ENCODE assay signal across 8 mouse cellular contexts in the genomic region with DNA sequence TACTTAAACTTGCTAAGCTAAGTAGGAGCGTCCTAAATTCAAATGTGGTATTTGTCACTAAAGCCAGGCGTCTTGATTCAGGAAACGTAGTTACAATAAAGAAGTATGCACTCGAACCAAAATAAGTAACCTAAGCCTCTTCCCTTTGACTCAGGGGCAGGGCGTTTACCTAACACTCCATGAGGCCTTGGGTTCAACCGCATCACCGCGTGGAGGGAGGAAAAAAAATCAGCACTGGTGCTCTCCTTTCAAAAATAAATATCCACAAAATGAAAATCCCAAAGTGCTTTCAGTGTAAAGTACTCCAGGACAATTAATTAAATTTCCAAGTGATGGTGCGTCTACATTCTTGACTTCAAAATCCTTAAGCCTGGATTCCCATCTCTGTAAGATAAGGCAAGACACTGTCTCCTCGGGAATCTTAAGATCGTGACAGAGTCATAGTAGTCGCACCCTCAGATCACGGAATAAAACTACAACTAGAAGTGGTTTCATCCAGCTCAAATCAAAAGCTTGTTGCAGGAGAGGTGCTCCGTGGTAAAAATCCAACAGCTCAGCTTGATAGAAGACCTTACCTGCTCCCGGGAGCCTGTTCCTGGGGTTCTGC. TPM values are rescaled to one million over a fixed set of nuclear protein-coding genes. Genes with fewer than 3 reads are reported as not detected.
DNase-seq lines count a peak whose midpoint lies in the region; ATAC-seq and TF ChIP-seq lines count a peak whose summit lies in the region.

No protein-coding gene starts in this region.

- peak overlapping the region; percentile 70 for H3K4me3 ChIP-seq in layer of hippocampus, adult 2 months
- peak overlapping the region; percentile 75 for H3K4me3 ChIP-seq in brown adipose tissue, adult 24 weeks (ENCODE audit: insufficient read depth, low read depth, low read length)
- H3K4me3 ChIP-seq in hindbrain, embryonic 12.5 days = peak overlapping the region; percentile 91
- peak overlapping the region; percentile 97 for H3K4me3 ChIP-seq in midbrain, embryonic 11.5 days (ENCODE audit: low read depth, low read length)

- peak overlapping the region; percentile 62 for H3K4me2 ChIP-seq in hindbrain, embryonic 12.5 days (replicated peaks)
- peak overlapping the region; percentile 81 for H3K4me2 ChIP-seq in midbrain, embryonic 11.5 days

- peak overlapping the region; percentile 89 for H3K27ac ChIP-seq in layer of hippocampus, adult 2 months
- peak overlapping the region; percentile 77 for H3K27ac ChIP-seq in brown adipose tissue, adult 24 weeks (replicated peaks; ENCODE audit: low read depth, low read length)
- H3K27ac ChIP-seq in hindbrain, embryonic 12.5 days = peak overlapping the region; percentile 82
- peak overlapping the region; percentile 59; the same call in 1 of the 2 replicates for H3K27ac ChIP-seq in midbrain, embryonic 11.5 days (ENCODE audit: low read depth, low read length)

- peaks cover 6% of the 10 kb centered on the region for H3K4me1 ChIP-seq in brown adipose tissue, adult 24 weeks (ENCODE audit: control insufficient read depth, insufficient read depth, insufficient read length, low read length)
- H3K4me1 ChIP-seq in hindbrain, embryonic 12.5 days = peaks cover 19% of the 10 kb centered on the region
- H3K4me1 ChIP-seq in midbrain, embryonic 11.5 days (ENCODE audit: control insufficient read depth, insufficient read depth, low read length) = peaks cover 13% of the 10 kb centered on the region; the same call in 1 of the 2 replicates

- peaks cover 6% of the 10 kb centered on the region for H3K36me3 ChIP-seq in hindbrain, embryonic 12.5 days
- no peaks in the 10 kb centered on the region for H3K36me3 ChIP-seq in midbrain, embryonic 11.5 days (ENCODE audit: control insufficient read depth, insufficient read depth, low read length)

- no peak for DNase-seq in layer of hippocampus, adult 2 months (ENCODE audit: low spot score in 2 of 2)
- DNase-seq in layer of hippocampus, postnatal 36 days = no peak
- DNase-seq in midbrain, embryonic 11.5 days (ENCODE audit: low spot score, missing footprints) = no peak
- DNase-seq in left cerebral cortex, postnatal 4 days = no peak
- DNase-seq in spleen, adult 12 weeks (ENCODE audit: low spot score) = no peak
- no peak for DNase-seq in frontal cortex, postnatal 14 days (ENCODE audit: low spot score in 2 of 2)

- no peaks in the 10 kb centered on the region; the same call in none of the 2 replicates for H3K27me3 ChIP-seq in hindbrain, embryonic 12.5 days
- H3K27me3 ChIP-seq in midbrain, embryonic 11.5 days (ENCODE audit: control insufficient read depth, insufficient read depth, low read length) = no peaks in the 10 kb centered on the region

- intact Hi-C loops in left cerebral cortex, postnatal 4 days (cut with DNase I) = no loop called here

- peak overlapping the region; percentile 91 for H3K9ac ChIP-seq in hindbrain, embryonic 12.5 days
- H3K9ac ChIP-seq in midbrain, embryonic 11.5 days (ENCODE audit: low read length) = peak overlapping the region; percentile 92

- ATAC-seq in hindbrain, embryonic 12.5 days (ENCODE audit: low FRiP score) = no peak
- ATAC-seq in midbrain, embryonic 11.5 days (ENCODE audit: low FRiP score) = no peak

- no peak for TF ChIP-seq CTCF in layer of hippocampus, adult 2 months (conservative IDR thresholded peaks at IDR 0.05)

- WGBS in hindbrain, embryonic 12.5 days = 8% methylated on average over 15 of the region's 15 CpGs
- 7% methylated on average over 15 of the region's 15 CpGs for WGBS in midbrain, embryonic 11.5 days

- no peaks in the 10 kb centered on the region for H3K9me3 ChIP-seq in hindbrain, embryonic 12.5 days (replicated peaks)
- no peaks in the 10 kb centered on the region for H3K9me3 ChIP-seq in midbrain, embryonic 11.5 days (ENCODE audit: control insufficient read depth, low read length)

RNA-seq across cellular contexts. Expression of a gene that starts 0.7 kb away (rescaled TPM):
- total RNA-seq in layer of hippocampus, adult 2 months (2021) = 10 to 100 TPM; 36.3 to 38.6 TPM
- 10 to 100 TPM; 38.5 to 38.7 TPM for total RNA-seq in layer of hippocampus, postnatal 36 days (2021)
- 6.8 and 8.4 TPM in 2 replicates for polyA plus RNA-seq in brown adipose tissue, adult 24 weeks (2012; ENCODE audit: insufficient read depth, insufficient read length, missing spikeins)
- polyA plus RNA-seq in hindbrain, embryonic 12.5 days (2016; fragmentation: Nextera tagmentation; extraction: Ambion mirVana) = 32.4 and 36.5 TPM in 2 replicates
- 20.5 and 23.7 TPM in 2 replicates for polyA plus RNA-seq in midbrain, embryonic 11.5 days (2014; fragmentation: Nextera tagmentation; extraction: Ambion mirVana)
- total RNA-seq in left cerebral cortex, postnatal 4 days (2021) = 10 to 100 TPM; 46.0 to 46.1 TPM

RNA-seq across cellular contexts. Expression of a gene that starts 4.7 kb away (rescaled TPM):
- 10 to 100 TPM; 11.4 to 16.7 TPM for total RNA-seq in layer of hippocampus, adult 2 months (2021)
- 10 to 100 TPM; 17.5 to 22.3 TPM for total RNA-seq in layer of hippocampus, postnatal 36 days (2021)
- 33.3 and 44.2 TPM in 2 replicates for polyA plus RNA-seq in brown adipose tissue, adult 24 weeks (2012; ENCODE audit: insufficient read depth, insufficient read length, missing spikeins)
- 358 and 382 TPM in 2 replicates for polyA plus RNA-seq in hindbrain, embryonic 12.5 days (2016; fragmentation: Nextera tagmentation; extraction: Ambion mirVana)
- 239 and 276 TPM in 2 replicates for polyA plus RNA-seq in midbrain, embryonic 11.5 days (2014; fragmentation: Nextera tagmentation; extraction: Ambion mirVana)
- 100 to 1,000 TPM; 109 to 127 TPM for total RNA-seq in left cerebral cortex, postnatal 4 days (2021)

RNA-seq across cellular contexts. Expression of a gene that starts 21.5 kb away (rescaled TPM):
- 10 to 100 TPM; 40.3 to 41.2 TPM for total RNA-seq in layer of hippocampus, adult 2 months (2021)
- 10 to 100 TPM; 34.1 to 43.9 TPM for total RNA-seq in layer of hippocampus, postnatal 36 days (2021)
- 9.5 and 14.6 TPM in 2 replicates for polyA plus RNA-seq in brown adipose tissue, adult 24 weeks (2012; ENCODE audit: insufficient read depth, insufficient read length, missing spikeins)
- polyA plus RNA-seq in hindbrain, embryonic 12.5 days (2016; fragmentation: Nextera tagmentation; extraction: Ambion mirVana) = 52.7 and 53.8 TPM in 2 replicates
- polyA plus RNA-seq in midbrain, embryonic 11.5 days (2014; fragmentation: Nextera tagmentation; extraction: Ambion mirVana) = 84.4 and 86.8 TPM in 2 replicates
- total RNA-seq in left cerebral cortex, postnatal 4 days (2021) = 10 to 100 TPM; 48.9 to 51.1 TPM

Comparison
In these comparisons a context has a peak if more than half of its experiments do, and no peak if none do; other contexts are left out.
1. RNA of a gene that starts 4.7 kb away (total RNA-seq): 109 to 127 TPM in left cerebral cortex, postnatal 4 days; 17.5 to 22.3 TPM in layer of hippocampus, postnatal 36 days and 11.4 to 16.7 TPM in layer of hippocampus, adult 2 months; every median in the first group is over 4 times any median in the second.
2. Peak in every context shown above with its lines, with median percentiles within 50 percentile points of each other: H3K27ac ChIP-seq and H3K4me3 ChIP-seq.